Mouse (Mus musculus) lung, embryonic 15.5 days (tissue): ENCODE results near the gene Coro1b. TPM values are rescaled to one million over a fixed set of nuclear protein-coding genes. Genes with fewer than 3 reads are reported as not detected.

Experiments
- ATAC-seq: fragments of 200-750 bp; cut with Nextera tagmentation; 2 replicates; pipeline ENCODE4 v1.8.0; 2017; ENCODE audit warnings: moderate number of reproducible peaks, borderline replicate concordance; ENCODE audit not compliant: low FRiP score, low TSS enrichment; ENCODE audit errors: extremely low read depth
- H3K27ac ChIP-seq: fragments of 300-500 bp; sonication (generic); 2 replicates; pipeline ENCODE4 v1.5.1; 2015; ENCODE audit warnings: moderate library complexity, mild to moderate bottlenecking, inconsistent platforms
- H3K27me3 ChIP-seq: fragments of 300-500 bp; sonication (generic); 2 replicates; pipeline ENCODE4 v1.6.1; 2015; ENCODE audit warnings: inconsistent platforms
- H3K36me3 ChIP-seq: fragments of 300-500 bp; sonication (generic); 2 replicates; pipeline ENCODE4 v1.6.1; 2015; ENCODE audit warnings: inconsistent platforms
- H3K4me1 ChIP-seq: fragments of 300-500 bp; sonication (generic); 2 replicates; pipeline ENCODE4 v1.6.1; 2015; ENCODE audit warnings: inconsistent platforms
- H3K4me2 ChIP-seq: fragments of 300-500 bp; sonication (generic); 2 replicates; pipeline ENCODE4 v1.6.1; 2015; ENCODE audit warnings: inconsistent platforms, mild to moderate bottlenecking, moderate library complexity
- H3K4me3 ChIP-seq: fragments of 300-500 bp; sonication (generic); 2 replicates; pipeline ENCODE4 v1.5.1; 2015; ENCODE audit warnings: mild to moderate bottlenecking, inconsistent platforms
- H3K9ac ChIP-seq: fragments of 300-500 bp; sonication (generic); 2 replicates; pipeline ENCODE4 v1.6.1; 2015; ENCODE audit warnings: inconsistent platforms
- H3K9me3 ChIP-seq: fragments of 300-500 bp; sonication (generic); 2 replicates; pipeline ENCODE4 v1.6.1; 2016; ENCODE audit warnings: inconsistent platforms
- WGBS: fragments of 180-500 bp; shearing (Covaris S2); methylation state at CpG from one replicate; pipeline ENCODE4 v1.1.7; 2015; 5-methylcytosine and 5-hydroxymethylcytosine counted together
- polyA plus RNA-seq: library from polyadenylated mRNA; unstranded; fragments of >200 nt; fragmentation: Nextera tagmentation; extraction: Ambion mirVana; gene quantifications from 2 replicates; pipeline ENCODE4 v1.2.1, GENCODE M21; 2015

Gene Coro1b
- polyA plus RNA-seq, 1 experiment from 2014 or later, result 168 TPM

DNA sequence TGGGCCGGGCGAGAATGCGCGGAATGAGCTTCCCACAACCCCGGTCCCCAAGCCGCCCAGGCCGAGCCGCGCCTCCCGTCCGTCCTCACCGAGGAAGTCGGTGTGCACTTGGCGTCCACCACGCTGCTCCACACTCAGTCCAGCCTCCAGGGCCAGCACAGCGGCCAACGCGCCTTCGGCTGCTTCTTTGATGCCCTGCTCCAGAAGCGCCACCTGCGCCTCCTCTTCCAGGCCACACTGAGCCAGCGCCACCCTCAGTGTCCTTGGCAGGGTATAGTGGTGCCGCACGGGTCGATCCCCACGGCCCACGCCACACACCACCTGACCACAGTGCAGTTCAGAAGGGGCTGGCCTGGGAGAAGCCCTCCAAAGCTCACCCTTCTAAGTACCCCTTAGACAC lies 21.4 kb downstream of the Coro1b start:
- peak overlapping the region; percentile 71 for H3K9ac ChIP-seq
- H3K36me3 ChIP-seq, result no peaks in the 10 kb centered on the region
- H3K27ac ChIP-seq, result peak overlapping the region; percentile 86
- no peaks in the 10 kb centered on the region for H3K9me3 ChIP-seq
- WGBS, result 10% methylated on average over 27 of the region's 27 CpGs
- H3K4me3 ChIP-seq, result peak overlapping the region; percentile 46
- peaks cover 24% of the 10 kb centered on the region for H3K4me1 ChIP-seq
- H3K27me3 ChIP-seq, result no peaks in the 10 kb centered on the region
- H3K4me2 ChIP-seq, result peak overlapping the region; percentile 85
- ATAC-seq, result peak; percentile 58

DNA sequence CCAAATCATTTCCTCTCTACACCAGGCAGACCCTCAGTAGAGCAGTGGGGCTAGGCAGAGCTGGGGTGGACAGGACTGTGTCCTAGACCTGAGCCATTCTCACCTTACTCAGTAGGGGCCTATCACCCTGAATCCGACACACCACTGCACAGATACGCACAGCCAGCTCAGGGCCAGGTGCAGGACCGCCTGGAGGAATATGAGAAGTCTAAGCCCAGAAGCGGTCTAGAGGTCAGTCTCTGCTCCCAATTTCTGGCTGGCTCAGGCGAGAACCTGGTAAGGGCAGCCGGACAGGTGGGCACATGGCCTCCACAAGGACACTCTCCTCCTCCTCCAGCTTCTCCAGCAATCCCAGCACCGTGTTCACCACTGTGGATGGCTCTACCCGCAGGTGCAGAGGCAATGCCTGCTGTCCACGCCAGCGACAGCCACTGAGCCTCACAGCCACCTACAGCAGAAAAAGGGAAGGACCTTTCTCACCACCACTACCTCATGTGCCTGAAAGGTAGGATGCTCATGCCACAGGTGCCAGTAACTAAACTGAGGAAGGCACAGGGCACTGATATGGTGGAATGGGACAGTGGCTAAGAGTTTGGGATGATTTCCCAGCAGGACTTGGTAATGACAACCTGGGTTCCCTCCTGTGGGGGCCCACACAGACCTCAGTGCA lies 22.4 kb downstream of the Coro1b start:
- no peaks in the 10 kb centered on the region for H3K9me3 ChIP-seq
- 88% methylated on average over 10 of the region's 10 CpGs for WGBS
- H3K27me3 ChIP-seq, result no peaks in the 10 kb centered on the region
- peak overlapping the region; percentile 41; the same call in 1 of the 2 replicates for H3K27ac ChIP-seq
- no peak overlapping the region for H3K4me2 ChIP-seq
- no peaks in the 10 kb centered on the region for H3K36me3 ChIP-seq
- H3K4me3 ChIP-seq, result no peak overlapping the region
- no peak for ATAC-seq
- H3K4me1 ChIP-seq, result peaks cover 34% of the 10 kb centered on the region
- H3K9ac ChIP-seq, result no peak overlapping the region

DNA sequence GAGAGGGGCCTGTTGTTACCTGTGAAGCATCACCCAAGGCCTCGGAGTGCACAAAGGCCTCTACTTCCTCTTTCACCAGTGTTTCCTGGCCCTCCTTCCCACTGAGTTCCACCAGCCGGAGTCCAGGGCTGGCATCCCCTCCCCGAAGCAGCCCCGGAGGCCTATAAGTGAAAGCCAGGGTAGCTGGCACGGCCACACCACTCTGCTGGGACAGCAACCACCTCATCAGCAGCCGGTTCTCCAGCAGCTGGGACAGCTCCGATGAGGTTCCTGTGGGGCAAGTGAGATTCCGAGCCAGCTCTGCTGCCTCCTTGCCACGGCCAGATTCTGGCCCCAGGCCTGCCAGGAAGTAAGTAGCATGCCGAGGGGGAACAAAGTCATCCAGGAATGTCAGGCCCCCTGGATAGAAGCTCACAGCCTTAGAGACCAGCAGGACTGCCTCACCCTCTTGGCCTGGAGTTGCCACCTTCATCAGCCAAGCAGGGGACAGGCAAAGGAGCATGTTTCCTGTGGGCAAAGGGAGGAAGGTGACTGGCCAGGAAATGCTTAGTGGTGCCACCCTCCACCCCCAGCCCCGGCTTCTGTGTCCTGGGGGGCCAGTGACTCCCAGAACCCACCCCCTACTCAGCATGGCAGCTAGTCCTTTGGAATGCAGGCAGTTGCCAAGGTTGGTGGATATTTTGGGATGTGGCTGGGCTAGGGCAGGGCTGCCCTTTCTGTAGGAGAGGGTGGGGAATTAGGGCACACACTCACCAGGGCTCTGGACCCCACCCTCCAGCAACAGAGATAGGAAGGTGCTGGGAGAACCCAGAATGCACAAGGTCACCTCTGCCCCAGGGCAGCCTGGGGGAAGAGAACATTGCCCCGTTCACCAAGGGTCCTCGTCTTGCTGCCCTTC lies 23.2 kb downstream of the Coro1b start:
- no peaks in the 10 kb centered on the region for H3K27me3 ChIP-seq
- no peaks in the 10 kb centered on the region for H3K9me3 ChIP-seq
- H3K36me3 ChIP-seq, result no peaks in the 10 kb centered on the region
- no peak for ATAC-seq
- H3K27ac ChIP-seq, result peak overlapping the region; percentile 41
- no peak overlapping the region for H3K4me2 ChIP-seq
- H3K9ac ChIP-seq, result no peak overlapping the region
- peaks cover 35% of the 10 kb centered on the region for H3K4me1 ChIP-seq
- 35% methylated on average over 13 of the region's 13 CpGs for WGBS
- H3K4me3 ChIP-seq, result no peak overlapping the region

DNA sequence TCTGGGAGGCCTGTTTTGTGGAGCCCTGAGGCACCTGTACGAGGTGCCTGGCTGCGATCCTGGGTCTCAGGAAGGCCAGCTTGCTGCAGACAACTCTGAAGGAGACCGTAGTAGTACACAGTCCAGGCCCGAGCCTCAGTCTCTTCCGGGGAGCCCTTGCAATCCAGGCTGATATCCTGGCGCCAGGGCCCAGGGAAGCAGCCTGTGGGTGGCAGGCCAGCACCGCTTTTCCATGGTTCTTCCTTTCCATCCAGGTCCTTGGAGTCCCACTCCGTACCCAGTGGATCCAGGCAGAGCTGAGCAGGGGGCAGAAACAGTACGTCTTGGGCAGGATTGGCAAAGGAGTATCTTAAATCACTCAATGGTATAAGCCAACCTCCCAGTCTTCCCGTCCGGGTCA lies 24.5 kb downstream of the Coro1b start:
- Histone ChIP-seq H3K4me2 (no peak overlapping the region), H3K4me1 (peaks cover 35% of the 10 kb centered on the region), H3K27me3 (no peaks in the 10 kb centered on the region), H3K36me3 (no peaks in the 10 kb centered on the region), H3K27ac (no peak overlapping the region), H3K9ac (0 out of 2 replicates have a peak overlapping the region, but pooled peaks have one; percentile 13), H3K9me3 (no peaks in the 10 kb centered on the region), H3K4me3 (no peak overlapping the region)
- no peak for ATAC-seq
- 61% methylated on average over 11 of the region's 11 CpGs for whole genome bisulfite sequencing

DNA sequence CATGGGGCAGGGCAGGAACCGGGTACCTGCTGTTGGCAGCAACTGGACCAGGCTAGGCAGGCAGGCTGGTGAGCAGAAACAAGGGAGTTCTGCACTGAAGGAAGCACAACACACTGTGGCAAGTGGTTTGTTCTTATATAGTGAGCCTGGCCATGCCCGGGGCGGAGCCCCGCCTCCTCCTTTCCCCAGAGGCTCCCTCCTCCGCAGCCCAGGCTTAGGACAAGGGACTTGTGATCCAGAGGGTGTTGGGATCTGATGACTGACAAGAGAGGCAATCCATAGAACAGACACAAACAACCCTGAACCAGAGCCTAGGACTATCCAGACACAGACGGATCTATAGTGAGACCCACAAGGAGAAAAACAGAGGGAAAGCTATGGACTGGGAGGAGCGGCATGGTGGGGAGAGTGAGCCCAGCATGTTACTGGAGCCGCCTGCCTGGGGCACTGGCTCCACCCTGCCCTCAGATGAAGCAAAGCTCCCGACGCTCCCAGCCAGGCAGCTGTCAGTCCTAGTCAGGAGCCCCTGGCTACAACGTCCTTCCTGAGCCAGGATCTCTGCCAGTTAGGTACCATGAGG lies 27.0 kb downstream of the Coro1b start, which contains the start of gene Carns1:
Gene Carns1, minus strand, starts transcription at position 112 of the 580 bp plus-strand sequence.
- Histone ChIP-seq H3K9me3 (no peaks in the 10 kb centered on the region), H3K27me3 (no peaks in the 10 kb centered on the region), H3K4me2 (peak within 1 kb of the TSS; percentile 43), H3K4me3 (peak within 1 kb of the TSS; percentile 15; the same call in 1 of the 2 replicates), H3K9ac (no peak within 1 kb of the TSS), H3K36me3 (no peaks in the 10 kb centered on the region), H3K27ac (no peak within 1 kb of the TSS), H3K4me1 (peaks cover 26% of the 10 kb centered on the region)
- peak; percentile 51; the same call in 1 of the 2 replicates for ATAC-seq
- WGBS, result 5% methylated on average over 11 of the region's 11 CpGs

DNA sequence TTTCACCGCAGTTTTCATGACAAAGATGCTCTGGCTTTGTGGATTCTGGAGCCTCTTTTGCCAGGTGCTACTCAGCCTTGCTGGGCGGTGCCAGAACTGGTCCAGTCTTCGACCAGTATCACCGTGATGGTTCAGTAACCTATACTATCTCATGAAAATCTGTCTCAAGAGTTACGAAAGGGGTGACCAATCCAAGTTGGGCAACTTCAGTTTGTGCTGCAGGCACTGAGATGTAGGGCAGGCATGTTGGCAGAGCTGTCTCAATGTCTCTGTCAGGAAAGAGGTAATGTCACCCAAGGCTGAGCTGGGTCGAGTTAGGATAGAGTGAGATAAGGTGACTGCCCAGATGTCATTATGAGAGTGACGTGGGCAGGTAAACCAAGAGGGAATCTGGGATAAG lies 32.0 kb downstream of the Coro1b start:
- H3K27ac ChIP-seq, result no peak overlapping the region
- H3K4me1 ChIP-seq, result peaks cover 17% of the 10 kb centered on the region
- H3K4me2 ChIP-seq, result no peak overlapping the region
- no peak for ATAC-seq
- H3K27me3 ChIP-seq, result no peaks in the 10 kb centered on the region
- H3K9me3 ChIP-seq, result no peaks in the 10 kb centered on the region
- H3K36me3 ChIP-seq, result no peaks in the 10 kb centered on the region
- no peak overlapping the region for H3K9ac ChIP-seq
- H3K4me3 ChIP-seq, result no peak overlapping the region
- WGBS, result 83% methylated on average over 7 of the region's 7 CpGs

DNA sequence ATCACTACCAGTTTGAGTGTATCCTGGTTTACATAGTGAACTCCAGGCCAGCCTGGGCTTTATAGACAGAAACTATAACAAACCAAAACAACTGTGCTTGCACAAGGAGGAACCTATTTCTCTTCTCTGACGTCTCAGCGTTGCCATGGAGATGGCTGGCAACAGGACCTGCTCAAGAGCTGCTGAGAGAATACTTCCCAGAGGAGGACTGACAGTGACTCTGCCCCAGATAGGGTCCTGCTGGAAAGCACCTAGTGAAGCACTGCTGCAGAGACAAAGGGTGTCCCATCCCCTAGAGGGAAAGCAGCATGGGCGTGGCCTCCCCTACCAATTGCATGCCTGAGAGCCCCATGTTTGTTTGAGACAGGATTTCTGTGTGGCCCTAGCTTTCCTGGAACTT lies 33.5 kb downstream of the Coro1b start:
- peaks cover 12% of the 10 kb centered on the region for H3K4me1 ChIP-seq
- H3K4me3 ChIP-seq, result no peak overlapping the region
- no peak overlapping the region for H3K9ac ChIP-seq
- no peaks in the 10 kb centered on the region for H3K9me3 ChIP-seq
- no peaks in the 10 kb centered on the region for H3K27me3 ChIP-seq
- no peaks in the 10 kb centered on the region for H3K36me3 ChIP-seq
- H3K27ac ChIP-seq, result no peak overlapping the region
- 33% methylated on average over 3 of the region's 3 CpGs for WGBS
- no peak overlapping the region for H3K4me2 ChIP-seq
- no peak for ATAC-seq

DNA sequence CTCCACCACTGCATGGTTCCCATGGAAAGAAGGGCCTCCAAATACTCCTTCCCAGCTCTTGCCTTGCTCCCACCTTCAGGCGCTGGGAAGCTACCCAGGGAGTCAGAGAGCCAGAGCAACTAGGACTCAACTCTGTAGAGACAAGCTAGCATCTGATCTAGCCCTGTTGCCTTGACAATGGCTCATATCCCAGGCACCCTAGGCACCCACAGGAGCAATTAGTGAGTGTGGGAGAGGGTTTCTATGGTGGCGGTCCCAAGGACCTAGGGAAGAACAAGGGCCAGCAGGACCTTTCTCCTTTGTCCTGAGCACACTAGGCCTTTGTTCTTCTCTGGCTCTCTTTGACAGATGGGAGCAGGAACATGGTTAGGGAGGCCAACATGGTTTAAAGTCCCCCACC lies 35.3 kb downstream of the Coro1b start:
- H3K27ac ChIP-seq, result no peak overlapping the region
- no peak overlapping the region for H3K4me3 ChIP-seq
- WGBS, result 67% methylated on average over 2 of the region's 2 CpGs
- no peak overlapping the region for H3K4me2 ChIP-seq
- peaks cover 12% of the 10 kb centered on the region for H3K4me1 ChIP-seq
- no peaks in the 10 kb centered on the region for H3K27me3 ChIP-seq
- H3K9ac ChIP-seq, result no peak overlapping the region
- no peak for ATAC-seq
- no peaks in the 10 kb centered on the region for H3K9me3 ChIP-seq
- H3K36me3 ChIP-seq, result no peaks in the 10 kb centered on the region

DNA sequence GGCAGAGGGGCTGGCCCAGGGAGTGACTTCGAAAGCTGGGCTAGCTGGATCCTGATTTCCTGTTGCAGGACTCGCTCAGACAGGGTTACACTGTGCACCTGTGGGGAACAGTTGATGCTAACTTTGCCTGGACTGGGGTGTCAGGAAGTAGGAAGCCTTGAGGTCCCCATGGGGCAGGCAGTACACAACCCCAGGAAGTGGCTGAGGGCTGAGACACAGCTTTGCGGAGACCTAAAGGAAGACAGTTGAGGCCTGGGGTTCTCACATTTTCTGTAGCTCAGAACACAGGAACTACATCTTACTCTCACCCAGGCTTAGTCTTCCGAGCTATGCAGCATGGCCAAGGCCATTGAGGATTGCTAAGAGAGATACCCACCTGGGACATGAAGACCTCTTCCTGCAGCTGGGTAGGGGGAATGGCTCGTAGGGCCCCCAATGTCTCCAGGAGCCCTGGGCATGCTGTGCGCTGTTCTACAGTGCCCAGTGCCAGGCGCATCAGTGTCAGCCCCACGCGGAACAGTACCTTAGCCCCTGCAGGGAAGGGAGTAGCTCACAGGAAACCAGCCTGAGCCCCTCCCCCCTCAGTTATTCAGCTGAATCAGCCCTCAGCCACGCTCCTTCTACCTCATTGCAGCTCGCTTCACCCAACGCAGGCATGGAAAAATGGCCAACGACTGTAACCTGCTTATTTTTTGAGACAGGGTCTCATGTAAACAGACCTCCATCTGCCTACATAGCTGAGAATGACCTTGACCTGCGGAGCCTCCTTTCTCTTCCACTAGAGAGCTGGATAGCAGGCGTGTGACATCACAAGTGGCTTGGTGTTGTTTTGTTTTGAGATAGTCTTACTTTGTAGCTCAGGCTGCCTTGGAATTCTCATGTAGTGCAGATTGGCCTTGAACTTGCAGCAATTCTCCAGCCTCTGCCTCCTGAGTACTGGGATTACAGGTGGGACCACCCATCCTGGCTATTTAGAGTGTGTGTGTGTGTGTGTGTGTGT lies 36.9 kb downstream of the Coro1b start:
- no peak overlapping the region for H3K4me3 ChIP-seq
- H3K4me2 ChIP-seq, result no peak overlapping the region
- peaks cover 12% of the 10 kb centered on the region for H3K4me1 ChIP-seq
- no peaks in the 10 kb centered on the region for H3K9me3 ChIP-seq
- no peaks in the 10 kb centered on the region for H3K27me3 ChIP-seq
- peak overlapping the region; percentile 46 for H3K27ac ChIP-seq
- ATAC-seq, result no peak
- H3K9ac ChIP-seq, result no peak overlapping the region
- H3K36me3 ChIP-seq, result no peaks in the 10 kb centered on the region
- 42% methylated on average over 15 of the region's 15 CpGs for WGBS

DNA sequence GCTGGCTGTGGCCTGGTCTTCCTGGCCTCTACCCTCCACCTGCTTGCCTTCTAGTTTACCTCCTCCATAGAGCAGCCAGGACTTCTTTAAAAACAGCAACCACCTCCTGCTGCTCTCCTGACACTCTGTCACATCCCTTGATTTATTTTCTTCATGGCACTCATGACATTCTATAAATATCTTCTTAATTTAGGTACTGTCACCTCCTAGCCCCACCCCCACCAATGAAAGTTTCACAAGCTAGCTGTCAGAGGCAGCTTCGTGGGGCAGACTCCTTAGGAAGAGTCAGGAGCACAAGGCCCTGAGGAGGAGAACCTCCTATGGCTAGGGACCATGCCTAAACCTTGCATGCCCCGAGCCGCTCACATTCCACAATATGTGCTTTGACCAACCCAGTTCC lies 38.9 kb downstream of the Coro1b start:
- Histone ChIP-seq H3K9ac (no peak overlapping the region), H3K4me1 (peaks cover 10% of the 10 kb centered on the region), H3K4me2 (no peak overlapping the region), H3K27me3 (no peaks in the 10 kb centered on the region), H3K36me3 (no peaks in the 10 kb centered on the region), H3K9me3 (no peaks in the 10 kb centered on the region), H3K27ac (no peak overlapping the region), H3K4me3 (no peak overlapping the region)
- ATAC-seq, result no peak
- 63% methylated on average over 3 of the region's 3 CpGs for WGBS

DNA sequence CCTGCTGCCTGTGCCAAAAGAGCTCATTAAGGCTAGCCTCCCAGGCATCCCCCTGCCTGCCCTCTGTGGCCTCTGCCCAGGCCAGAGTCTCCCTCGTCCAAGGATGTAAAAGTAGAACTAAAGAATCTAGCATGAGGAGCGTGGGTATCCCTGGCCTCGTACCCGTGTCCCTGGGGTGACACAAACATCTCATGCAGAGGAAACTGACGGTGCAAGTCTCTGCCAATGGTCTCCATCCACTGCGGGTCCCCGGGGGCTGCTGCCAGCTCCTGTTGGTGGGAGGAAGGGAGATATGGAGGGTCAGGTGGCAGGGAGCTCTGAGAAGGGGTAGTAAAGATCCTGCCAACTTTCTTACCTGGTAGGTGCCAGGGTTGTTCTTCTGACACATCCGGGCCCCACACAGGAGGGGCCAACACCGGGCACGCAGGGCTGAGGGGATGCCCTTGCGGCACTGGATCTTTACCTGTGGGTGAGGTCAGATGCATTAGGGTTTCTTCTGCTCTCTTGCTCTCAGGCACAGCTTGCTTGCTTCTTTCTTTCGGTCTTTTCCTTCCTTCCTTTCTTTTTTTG lies 40.7 kb downstream of the Coro1b start:
- H3K9ac ChIP-seq, result no peak overlapping the region
- no peak for ATAC-seq

More for the DNA sequence above, 40.7 kb downstream of the Coro1b start:
- Histone ChIP-seq H3K27ac (no peak overlapping the region), H3K4me3 (no peak overlapping the region), H3K27me3 (no peaks in the 10 kb centered on the region), H3K4me2 (no peak overlapping the region), H3K4me1 (peaks cover 23% of the 10 kb centered on the region), H3K9me3 (no peaks in the 10 kb centered on the region), H3K36me3 (peaks cover 11% of the 10 kb centered on the region; the same call in 1 of the 2 replicates)
- 84% methylated on average over 12 of the region's 12 CpGs for WGBS
